Comparison of ENCODE assay signal across 10 mouse cellular contexts in the genomic region with DNA sequence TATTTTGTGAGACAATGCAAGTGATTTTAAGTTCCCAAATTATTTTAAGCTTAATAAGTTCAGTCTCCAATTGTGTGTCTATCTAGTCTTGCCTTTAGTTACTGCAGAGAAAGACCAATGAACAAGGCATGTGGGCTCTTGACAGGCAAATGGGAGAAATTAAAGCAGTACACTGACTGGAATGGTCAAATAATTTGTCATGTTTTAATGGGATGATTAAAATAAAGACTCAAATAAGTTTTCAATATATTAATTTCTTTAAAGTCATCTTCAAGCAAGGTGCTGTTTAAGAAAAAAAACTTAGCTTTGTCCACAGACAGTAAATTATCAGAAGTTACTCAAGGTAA. TPM values are rescaled to one million over a fixed set of nuclear protein-coding genes. Genes with fewer than 3 reads are reported as not detected.
A peak's percentile ranks its signal among the peaks of the same experiment; 100 is the strongest.
DNase-seq lines count a peak whose midpoint lies in the region; ATAC-seq and TF ChIP-seq lines count a peak whose summit lies in the region.
"Had no signal": no experiment of that assay in that cellular context is flagged by ENCODE, and none has a peak within 500 bp of the region (broad histone marks: within the 10 kb centered on the region; RNA-seq: fewer than 3 reads in every experiment).

No protein-coding gene starts in this region.

- H3K27me3 ChIP-seq in kidney, postnatal 0 days (ENCODE audit: insufficient read depth, low read length), result no peaks in the 10 kb centered on the region
- no peaks in the 10 kb centered on the region for H3K27me3 ChIP-seq in limb, embryonic 11.5 days (ENCODE audit: control insufficient read depth, insufficient read depth, low read length)
- no peaks in the 10 kb centered on the region for H3K27me3 ChIP-seq in neural tube, embryonic 12.5 days (replicated peaks)

- no peaks in the 10 kb centered on the region for H3K9me3 ChIP-seq in kidney, postnatal 0 days (replicated peaks; ENCODE audit: low read length)
- H3K9me3 ChIP-seq in limb, embryonic 11.5 days (ENCODE audit: control insufficient read depth, low read length), result no peaks in the 10 kb centered on the region
- H3K9me3 ChIP-seq in neural tube, embryonic 12.5 days, result no peaks in the 10 kb centered on the region

- H3K9ac ChIP-seq in kidney, postnatal 0 days (ENCODE audit: low read depth, low read length), result peak overlapping the region; percentile 95; the same call in 1 of the 2 replicates
- no peak overlapping the region; the same call in 1 of the 2 replicates for H3K9ac ChIP-seq in limb, embryonic 11.5 days (ENCODE audit: low read length)
- peak overlapping the region; percentile 99 for H3K9ac ChIP-seq in neural tube, embryonic 12.5 days

- peak overlapping the region; percentile 98; the same call in 1 of the 2 replicates for H3K27ac ChIP-seq in kidney, postnatal 0 days
- peak overlapping the region; percentile 96 for H3K27ac ChIP-seq in embryonic fibroblast, embryonic 13.5 days (ENCODE audit: insufficient read depth, low read length)
- H3K27ac ChIP-seq in limb, embryonic 11.5 days (replicated peaks; ENCODE audit: low read depth, low read length), result peak overlapping the region; percentile 99; the same call in 1 of the 2 replicates
- no peak overlapping the region for H3K27ac ChIP-seq in neural tube, embryonic 12.5 days

- H3K4me2 ChIP-seq in kidney, postnatal 0 days (ENCODE audit: low read length), result peak overlapping the region; percentile 86; the same call in 1 of the 2 replicates
- peak overlapping the region; percentile 65; the same call in 1 of the 2 replicates for H3K4me2 ChIP-seq in limb, embryonic 11.5 days (ENCODE audit: low read depth, severe bottlenecking)
- peak overlapping the region; percentile 77 for H3K4me2 ChIP-seq in neural tube, embryonic 12.5 days (replicated peaks)

- H3K4me1 ChIP-seq in kidney, postnatal 0 days (replicated peaks; ENCODE audit: insufficient read depth, low read length), result 0 out of 2 replicates have a peak, but pooled peaks cover 6% of the 10 kb centered on the region
- H3K4me1 ChIP-seq in embryonic fibroblast, embryonic 13.5 days (ENCODE audit: control insufficient read depth, insufficient read depth, low read length), result no peaks in the 10 kb centered on the region; the same call in 1 of the 2 replicates
- no peaks in the 10 kb centered on the region for H3K4me1 ChIP-seq in limb, embryonic 11.5 days (ENCODE audit: control insufficient read depth, insufficient read depth, low read length)
- peaks cover 7% of the 10 kb centered on the region; the same call in 1 of the 2 replicates for H3K4me1 ChIP-seq in neural tube, embryonic 12.5 days

- TF ChIP-seq CTCF in kidney, postnatal 0 days (IDR thresholded peaks at IDR 0.05; ENCODE audit: low read depth), result no peak
- no peak for TF ChIP-seq CTCF in embryonic fibroblast, embryonic 13.5 days (IDR thresholded peaks at IDR 0.05; ENCODE audit: borderline replicate concordance, insufficient read depth, low read length)

- H3K36me3 ChIP-seq in kidney, postnatal 0 days (ENCODE audit: insufficient read depth, low read length), result no peaks in the 10 kb centered on the region
- no peaks in the 10 kb centered on the region; the same call in 1 of the 2 replicates for H3K36me3 ChIP-seq in limb, embryonic 11.5 days (ENCODE audit: control insufficient read depth, insufficient read depth, low read length)
- H3K36me3 ChIP-seq in neural tube, embryonic 12.5 days, result no peaks in the 10 kb centered on the region

- no peak for DNase-seq in kidney, postnatal 0 days (ENCODE audit: low spot score)
- DNase-seq in kidney, postnatal 10 days, result no peak
- no peak for DNase-seq in limb, embryonic 11.5 days (ENCODE audit: low spot score)
- DNase-seq in urinary bladder, postnatal 14 days (ENCODE audit: low spot score), result no peak
- no peak for DNase-seq in embryo, embryonic 10 days (ENCODE audit: low spot score)
- no peak for DNase-seq in urinary bladder, adult 2 months (ENCODE audit: low spot score)
- DNase-seq: lung, postnatal 36 days; right cerebral cortex, postnatal 14 days had no signal

- peak; percentile 52 for TF ChIP-seq POLR2A in embryonic fibroblast, embryonic 13.5 days (IDR thresholded peaks at IDR 0.05; ENCODE audit: low read depth, low read length)

- no peak for ATAC-seq in kidney, postnatal 0 days (replicated peaks; ENCODE audit: low FRiP score, low read depth)
- no peak for ATAC-seq in limb, embryonic 11.5 days (ENCODE audit: insufficient number of reproducible peaks, low FRiP score, low TSS enrichment, low read depth)
- no peak for ATAC-seq in neural tube, embryonic 12.5 days (ENCODE audit: low FRiP score, low read depth)

- H3K4me3 ChIP-seq in kidney, postnatal 0 days (replicated peaks; ENCODE audit: low read depth, low read length), result no peak overlapping the region
- no peak overlapping the region for H3K4me3 ChIP-seq in embryonic fibroblast, embryonic 13.5 days (ENCODE audit: insufficient read depth, low read length)
- no peak overlapping the region for H3K4me3 ChIP-seq in limb, embryonic 11.5 days (ENCODE audit: low read depth, low read length)
- H3K4me3 ChIP-seq in neural tube, embryonic 12.5 days, result no peak overlapping the region

RNA-seq across cellular contexts. Expression of gene Ern1, which starts 14.5 kb away (rescaled TPM):
- polyA plus RNA-seq in kidney, postnatal 0 days (2015; fragmentation: Nextera tagmentation; extraction: Ambion mirVana), result 3.3 and 3.5 TPM in 2 replicates
- 9.3 and 10.9 TPM in 2 replicates for polyA plus RNA-seq in embryonic fibroblast, embryonic 13.5 days (2011; ENCODE audit: insufficient read length, low read depth, missing spikeins)
- polyA plus RNA-seq in limb, embryonic 11.5 days (2014; fragmentation: Nextera tagmentation; extraction: Ambion mirVana), result 6.3 and 6.9 TPM in 2 replicates
- 6.2 and 6.3 TPM in 2 replicates for polyA plus RNA-seq in neural tube, embryonic 12.5 days (2016; fragmentation: Nextera tagmentation; extraction: Ambion mirVana)
- 11.6 and 12.0 TPM in 2 replicates for polyA plus RNA-seq in urinary bladder, adult 2 months (2012; rRNA removed)
